Mouse (Mus musculus): ENCODE data around the gene Jarid2.

Gene Jarid2

DNA sequence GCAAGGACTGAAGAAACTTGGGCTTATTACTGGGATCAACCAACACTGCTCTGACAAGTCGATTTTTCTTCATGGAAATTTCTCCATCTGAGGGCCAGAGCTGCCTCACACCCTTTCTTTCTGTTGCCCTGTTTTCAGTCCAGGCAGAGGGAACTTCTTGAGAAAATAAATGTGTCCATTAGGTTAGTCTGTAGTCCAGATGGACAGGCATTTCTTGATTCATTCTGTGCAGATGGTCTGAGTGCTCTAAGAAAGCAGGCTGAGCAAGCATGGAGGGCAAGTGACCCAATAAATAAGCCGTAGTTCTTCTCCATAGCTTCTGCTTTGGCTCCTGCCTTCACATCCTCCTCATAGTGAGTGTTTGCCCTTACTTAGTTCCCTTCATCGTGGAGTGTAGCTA lies 46.1 kb downstream of the Jarid2 start:
- no peak for DNase-seq (ENCODE audit: low read depth, low spot score)

DNA sequence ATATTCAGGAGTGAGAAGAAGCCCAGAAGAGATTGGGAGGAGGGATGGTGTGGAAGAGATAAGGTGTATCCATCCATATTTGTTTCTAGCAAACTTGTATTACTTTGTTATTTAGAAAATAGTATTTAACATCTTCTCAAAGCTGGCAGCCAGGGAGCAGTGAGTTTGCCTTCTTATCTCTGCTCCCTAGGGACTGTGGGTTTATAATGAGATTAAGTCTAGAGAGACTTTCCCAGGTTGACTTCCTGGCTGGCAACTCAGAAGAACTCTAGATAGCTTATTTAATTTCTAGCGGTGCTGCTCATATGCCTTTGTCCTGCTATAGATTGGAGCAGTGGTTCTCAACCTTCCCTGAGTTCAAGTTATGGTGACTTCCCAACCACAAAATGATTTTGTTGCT lies 51.2 kb downstream of the Jarid2 start:
- DNase-seq (ENCODE audit: low read depth, low spot score): no peak

DNA sequence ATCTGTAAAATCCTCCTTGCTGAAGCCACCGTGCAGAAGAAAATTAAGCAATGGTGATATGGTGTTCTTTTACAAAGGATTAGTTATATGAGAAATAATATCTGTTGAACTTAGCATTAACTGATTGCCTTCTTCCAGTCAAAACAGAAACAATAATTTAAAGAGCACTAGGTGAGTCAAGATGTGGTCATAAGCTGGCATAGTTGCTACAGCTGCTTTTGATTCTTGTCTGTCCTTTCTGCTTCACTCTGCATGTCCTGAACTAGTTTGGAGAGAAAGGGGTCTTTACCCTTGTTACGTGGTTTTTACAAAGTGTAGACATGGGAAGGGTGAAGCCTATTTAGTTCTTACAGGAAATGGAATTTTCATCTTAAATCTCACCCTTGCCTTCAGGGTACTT lies 51.9 kb downstream of the Jarid2 start:
- no peak for DNase-seq (ENCODE audit: low read depth, low spot score)

DNA sequence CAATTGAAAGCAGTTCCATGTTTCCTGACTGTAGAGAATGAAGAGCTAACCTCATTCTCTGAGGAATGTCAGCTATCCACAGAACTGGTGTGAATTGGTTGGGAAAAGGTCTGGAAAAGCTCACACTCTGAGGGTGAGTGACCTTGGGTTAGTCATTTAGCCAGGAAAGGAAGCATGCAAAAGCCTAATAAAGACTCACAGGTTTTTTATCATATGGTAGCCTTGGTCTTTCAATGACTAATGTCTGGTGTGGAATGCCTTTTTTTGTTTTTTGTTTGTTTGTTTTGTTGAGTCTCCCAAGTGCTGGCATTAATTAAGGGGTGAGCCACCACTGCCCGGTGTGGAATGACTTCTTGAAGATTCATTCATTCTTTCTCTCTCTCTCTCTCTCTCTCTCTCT lies 55.3 kb downstream of the Jarid2 start:
- DNase-seq (ENCODE audit: low read depth, low spot score): no peak

GRCm38 (mm10) chr13:44786291-44786690 lies 57.0 kb downstream of the Jarid2 start:
- DNase-seq (ENCODE audit: low read depth, low spot score): peak; percentile 46

DNA sequence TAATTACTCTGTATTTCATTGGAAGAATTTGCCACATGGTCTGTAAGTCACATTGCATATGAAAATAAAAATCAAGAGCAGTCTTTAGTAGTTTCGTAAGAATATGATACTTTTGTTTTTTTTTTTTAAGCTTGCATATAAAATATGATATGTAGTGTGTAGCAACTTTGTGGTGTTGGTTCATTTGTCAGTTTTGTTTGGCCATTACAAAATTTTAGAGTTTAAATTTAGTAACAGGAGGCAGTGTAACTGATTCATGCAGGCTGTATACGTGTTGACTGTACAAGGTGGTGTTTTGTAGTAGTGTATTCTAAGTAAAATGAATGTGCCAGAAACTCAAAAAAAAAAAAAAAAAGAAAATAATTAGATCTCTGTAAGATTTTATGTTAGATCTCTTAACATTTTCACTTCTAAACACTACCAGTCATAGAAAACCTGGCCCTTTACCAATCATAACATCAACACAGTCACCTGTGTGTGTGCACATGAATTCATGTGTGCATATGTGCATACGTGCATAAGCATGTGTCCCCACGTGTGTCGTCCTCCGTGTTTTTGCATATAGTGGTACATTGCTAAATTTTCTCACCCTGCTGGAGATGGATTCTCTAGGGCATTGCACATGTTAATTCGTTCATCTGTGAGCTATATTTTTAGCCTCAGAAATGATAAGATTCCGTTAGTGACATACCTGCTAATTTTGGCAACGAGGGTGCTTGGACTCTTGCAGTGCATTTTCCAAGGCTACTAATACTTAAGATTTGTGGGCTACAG lies 59.3 kb downstream of the Jarid2 start:
- no peak for DNase-seq (ENCODE audit: low read depth, low spot score)

GRCm38 (mm10) chr13:44789982-44790381 lies 60.7 kb downstream of the Jarid2 start:
- no peak for DNase-seq (ENCODE audit: low read depth, low spot score)

GRCm38 (mm10) chr13:44792361-44792892 lies 63.2 kb downstream of the Jarid2 start:
- no peak for DNase-seq (ENCODE audit: low read depth, low spot score)

GRCm38 (mm10) chr13:44795891-44796290 lies 66.6 kb downstream of the Jarid2 start:
- no peak for DNase-seq (ENCODE audit: low read depth, low spot score)

- no peak for DNase-seq (ENCODE audit: low read depth, low spot score)
Measured at GRCm38 (mm10) chr13:44796775-44797174, 67.5 kb downstream of the Jarid2 start.

DNA sequence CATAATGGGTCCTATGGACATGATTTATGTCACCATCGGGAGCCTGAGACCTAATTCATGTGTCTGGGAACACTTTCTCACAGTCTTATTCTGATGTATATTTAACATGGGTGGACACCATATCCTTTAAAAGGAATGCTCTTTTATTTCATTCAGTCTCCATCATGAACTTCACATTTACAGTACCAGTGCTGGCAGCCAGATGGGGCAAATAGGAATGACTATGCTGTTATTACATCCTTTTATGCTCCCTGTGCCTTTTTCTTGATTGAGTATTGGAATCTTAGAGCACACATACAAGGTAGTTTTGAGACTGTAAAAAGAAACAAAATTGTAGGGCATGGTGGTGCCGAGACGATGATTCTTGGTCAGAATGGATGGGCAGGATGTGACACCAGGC lies 69.0 kb downstream of the Jarid2 start:
- DNase-seq (ENCODE audit: low read depth, low spot score): no peak

DNA sequence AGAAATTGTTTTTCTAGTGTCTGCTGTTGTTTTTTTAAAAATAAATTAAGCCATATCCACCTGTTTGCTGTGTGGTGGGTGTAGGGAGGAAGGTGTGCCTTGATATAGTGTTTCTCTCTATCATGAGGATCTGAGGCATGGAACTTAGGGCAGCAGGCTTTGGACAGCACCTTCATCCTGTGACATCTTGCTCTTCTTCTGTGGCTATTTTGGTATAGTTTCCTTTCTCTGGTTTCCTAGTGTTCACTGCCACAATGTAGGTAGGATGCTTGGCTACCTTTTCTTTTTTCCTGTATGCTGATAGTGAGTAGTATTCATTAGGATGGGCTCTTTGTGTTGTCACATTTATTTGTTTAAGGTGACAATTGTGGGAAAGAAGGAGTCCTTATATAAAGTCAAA lies 69.9 kb downstream of the Jarid2 start:
- DNase-seq (ENCODE audit: low read depth, low spot score): peak; percentile 55

GRCm38 (mm10) chr13:44800059-44800458 lies 70.8 kb downstream of the Jarid2 start:
- DNase-seq (ENCODE audit: low read depth, low spot score): peak; percentile 95

DNA sequence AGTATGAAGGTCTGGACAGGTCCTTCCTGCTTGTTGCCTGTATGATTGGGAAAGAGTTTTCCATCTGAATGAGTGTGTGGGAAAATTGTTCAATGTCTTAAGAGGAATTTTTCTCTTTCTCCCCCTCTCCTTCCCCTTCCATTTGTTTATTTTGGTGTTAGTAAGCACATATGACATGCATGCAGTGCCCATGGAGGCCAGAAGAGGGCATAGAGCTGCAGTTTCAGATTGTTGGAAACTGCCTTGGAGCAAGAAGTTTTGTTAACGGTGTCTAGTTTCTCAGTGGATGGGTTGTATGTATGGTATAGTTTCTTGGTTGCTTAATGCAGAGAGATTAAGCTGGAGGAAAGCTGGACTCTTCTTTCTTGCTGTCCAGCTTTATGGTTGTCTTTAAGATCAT lies 75.6 kb downstream of the Jarid2 start:
- DNase-seq (ENCODE audit: low read depth, low spot score): peak; percentile 72

- peak; percentile 69 for DNase-seq (ENCODE audit: low read depth, low spot score)
Measured at GRCm38 (mm10) chr13:44808307-44808706, 79.0 kb downstream of the Jarid2 start.

- DNase-seq (ENCODE audit: low read depth, low spot score): peak; percentile 55
Measured at GRCm38 (mm10) chr13:44811021-44811420, 81.7 kb downstream of the Jarid2 start.

- DNase-seq (ENCODE audit: low read depth, low spot score): peak; percentile 61
Measured at GRCm38 (mm10) chr13:44811601-44812000, 82.3 kb downstream of the Jarid2 start.

DNA sequence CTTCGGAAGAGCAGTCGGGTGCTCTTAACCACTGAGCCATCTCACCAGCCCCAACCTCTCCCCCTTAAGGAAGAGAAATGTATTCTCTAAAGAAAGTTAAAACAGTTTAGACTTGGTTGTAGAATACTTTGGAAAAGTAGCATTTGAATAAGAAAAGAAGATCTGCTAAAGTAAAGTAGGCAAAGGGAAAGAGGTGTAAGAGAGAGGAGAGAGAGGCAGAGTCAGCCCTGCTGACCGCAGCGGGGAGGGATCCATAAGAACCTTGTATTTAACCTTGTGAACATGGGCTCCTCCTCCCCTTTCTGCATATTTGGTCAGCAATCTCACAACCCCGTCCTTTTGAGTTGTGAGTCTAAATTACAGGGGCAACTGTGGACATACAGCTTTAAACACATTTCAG lies 83.1 kb downstream of the Jarid2 start:
- DNase-seq (ENCODE audit: low read depth, low spot score): no peak

- DNase-seq (ENCODE audit: low read depth, low spot score): peak; percentile 87
Measured at GRCm38 (mm10) chr13:44819400-44819799, 90.1 kb downstream of the Jarid2 start.

GRCm38 (mm10) chr13:44822578-44822977 lies 93.3 kb downstream of the Jarid2 start:
- no peak for DNase-seq (ENCODE audit: low read depth, low spot score)

DNA sequence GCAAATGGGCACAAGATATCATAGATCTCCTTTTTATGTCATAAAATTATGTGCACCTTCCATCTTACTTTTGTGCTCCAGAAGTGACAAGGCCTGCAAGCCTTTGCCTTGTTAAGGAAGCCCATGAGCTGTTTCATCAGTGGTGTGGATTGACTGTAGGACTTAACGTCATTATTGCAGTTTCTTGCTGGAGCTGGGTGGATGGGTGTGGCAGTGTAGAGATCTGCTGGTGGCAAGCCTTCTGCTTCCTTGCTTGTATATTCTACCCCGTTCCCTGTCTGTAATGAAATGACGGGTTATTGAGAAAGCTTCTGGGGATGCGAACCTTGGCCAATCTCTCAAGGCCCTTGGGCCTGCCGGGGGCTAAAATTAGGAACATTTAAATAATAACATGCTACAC lies 99.6 kb downstream of the Jarid2 start:
- DNase-seq (ENCODE audit: low read depth, low spot score): no peak

DNA sequence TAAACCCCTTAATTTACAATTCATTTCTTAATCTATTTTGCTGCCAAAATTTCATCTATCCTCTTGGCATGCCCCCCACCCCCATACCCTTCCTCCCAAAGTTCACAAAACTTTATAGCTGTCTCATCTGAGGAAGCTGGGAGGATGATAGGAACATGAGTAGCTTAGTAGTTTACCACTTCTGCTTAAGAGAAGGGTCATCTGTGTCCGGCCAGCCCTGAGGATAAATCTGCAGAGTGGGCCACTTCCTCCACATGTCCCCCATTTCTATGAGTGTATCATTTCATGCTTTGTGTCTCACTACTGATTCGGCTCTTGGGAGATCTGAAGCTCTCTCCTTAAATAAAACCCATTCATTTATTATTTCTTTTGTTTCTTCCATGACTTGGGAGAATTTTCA lies 102.8 kb downstream of the Jarid2 start:
- DNase-seq (ENCODE audit: low read depth, low spot score): no peak

GRCm38 (mm10) chr13:44832866-44833265 lies 103.6 kb downstream of the Jarid2 start:
- DNase-seq (ENCODE audit: low read depth, low spot score): no peak

- peak; percentile 59 for DNase-seq (ENCODE audit: low read depth, low spot score)
Measured at GRCm38 (mm10) chr13:44833353-44833752, 104.1 kb downstream of the Jarid2 start.

All from CD4-positive helper T cell, adult 2 months (primary cell).